Mouse (Mus musculus): ENCODE measurements around the gene Zkscan1.
A peak's percentile ranks its signal among the peaks of the same experiment; 100 is the strongest.
"Not testable (repeated sequence)": the region's sequence is repeated elsewhere in the genome, so short reads cannot be mapped to it uniquely, and the experiment has no call there.

Gene Zkscan1

DNA sequence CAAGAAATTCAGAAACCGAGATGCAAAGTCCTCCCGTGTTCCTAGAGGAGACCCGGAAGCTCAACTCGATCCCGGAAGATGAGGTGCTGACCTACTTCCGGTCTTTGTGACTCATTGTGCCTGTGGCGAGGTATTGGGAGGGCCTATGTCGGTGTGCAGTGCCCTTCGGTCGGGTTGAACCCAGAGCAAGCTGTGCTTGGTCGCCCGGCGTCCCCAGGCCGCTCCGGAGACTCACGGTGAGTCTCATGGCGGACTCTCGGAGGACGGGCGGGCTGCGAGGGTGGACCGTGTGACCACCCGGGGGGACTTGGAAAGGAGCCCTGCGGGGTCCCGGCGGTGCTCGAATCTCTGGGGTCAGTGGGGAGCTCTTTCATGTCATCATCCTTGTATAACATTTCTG is at the start of gene Zkscan1:
Gene Zkscan1, plus strand, starts transcription at position 89 of the 400 bp plus-strand sequence.
- DNase-seq, result peak; percentile 87

DNA sequence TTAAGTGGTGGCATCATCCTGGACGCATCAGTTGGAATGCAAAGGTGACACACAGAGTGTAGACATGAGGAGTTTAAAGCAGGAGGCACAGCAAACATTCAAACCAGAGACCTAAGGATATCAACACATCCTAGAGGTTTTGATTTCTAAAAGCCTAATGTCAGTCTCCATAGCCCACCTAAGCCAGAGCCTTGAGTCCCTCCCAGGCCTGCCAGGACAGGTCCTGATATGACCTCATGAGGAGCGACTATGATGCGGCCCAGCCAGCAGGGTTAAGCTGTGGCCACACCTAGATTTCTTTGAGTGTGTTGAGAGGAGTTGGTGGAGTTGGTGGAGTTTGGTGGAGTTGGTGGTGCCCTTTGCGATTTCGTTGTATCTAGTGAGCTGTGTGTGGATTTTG is 32.0 kb upstream of the Zkscan1 start, which contains the start of gene Smok3c:
Gene Smok3c, plus strand, starts transcription at position 301 of the 400 bp plus-strand sequence.
- not testable (repeated sequence) for DNase-seq

DNA sequence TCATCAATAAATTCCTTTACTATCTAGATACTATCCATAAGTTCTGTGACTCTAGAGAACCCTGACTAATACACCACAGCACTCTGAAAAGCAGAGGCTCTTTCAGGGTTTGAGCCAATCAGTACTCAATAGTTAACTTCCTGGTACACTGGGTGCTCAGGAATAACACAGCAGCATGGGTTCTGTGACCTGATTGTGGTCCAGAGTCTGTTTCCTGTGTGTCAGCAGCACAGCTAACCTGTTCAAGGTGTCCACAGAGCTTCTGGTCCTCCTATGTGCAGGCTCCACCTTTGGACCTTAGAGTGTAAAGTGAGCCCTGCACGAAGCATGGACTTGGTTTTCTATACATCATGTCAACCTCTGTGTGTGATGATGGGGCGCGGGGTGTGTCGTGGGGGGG is 11.1 kb upstream of the Zkscan1 start:
- DNase-seq, result no peak

DNA sequence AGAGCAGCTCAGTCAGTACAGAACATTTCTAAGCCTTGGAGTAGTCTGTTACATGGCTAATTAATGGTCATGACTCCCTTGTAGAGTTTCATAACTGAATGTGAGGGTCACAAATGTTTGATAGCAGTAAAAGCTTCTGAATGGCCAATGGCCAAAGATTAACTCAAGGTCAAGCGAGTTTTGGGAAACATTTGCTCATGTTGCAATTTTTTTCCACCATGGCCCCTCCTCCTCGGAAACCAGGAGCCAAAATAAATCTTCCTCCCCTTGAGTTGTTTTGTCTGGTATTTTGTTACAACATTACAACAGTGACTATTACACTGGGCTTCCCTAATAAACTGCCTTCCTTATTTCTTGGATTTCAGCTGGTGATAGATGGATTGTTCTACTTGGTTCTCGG is 9.2 kb upstream of the Zkscan1 start:
- DNase-seq, result no peak

DNA sequence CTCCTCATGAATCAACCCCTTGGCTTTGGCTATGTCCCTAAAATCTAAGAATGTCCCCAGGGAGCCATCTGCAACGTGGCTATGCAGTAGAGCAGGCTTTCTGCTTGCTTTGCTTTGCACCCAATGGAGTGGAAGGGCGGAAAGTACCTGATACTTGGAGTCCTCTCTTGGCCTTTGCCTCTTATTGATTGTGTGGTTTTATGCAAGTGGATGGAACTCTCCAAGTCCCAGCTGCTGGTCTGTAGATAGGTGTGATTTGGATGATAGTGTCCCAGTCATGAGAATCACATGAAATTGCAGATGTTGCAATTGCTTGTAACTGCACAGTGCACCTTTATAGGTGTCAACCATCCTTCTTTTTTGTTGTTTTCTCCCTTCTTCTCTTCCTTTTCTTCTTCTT is 8.7 kb upstream of the Zkscan1 start:
- DNase-seq, result no peak

DNA sequence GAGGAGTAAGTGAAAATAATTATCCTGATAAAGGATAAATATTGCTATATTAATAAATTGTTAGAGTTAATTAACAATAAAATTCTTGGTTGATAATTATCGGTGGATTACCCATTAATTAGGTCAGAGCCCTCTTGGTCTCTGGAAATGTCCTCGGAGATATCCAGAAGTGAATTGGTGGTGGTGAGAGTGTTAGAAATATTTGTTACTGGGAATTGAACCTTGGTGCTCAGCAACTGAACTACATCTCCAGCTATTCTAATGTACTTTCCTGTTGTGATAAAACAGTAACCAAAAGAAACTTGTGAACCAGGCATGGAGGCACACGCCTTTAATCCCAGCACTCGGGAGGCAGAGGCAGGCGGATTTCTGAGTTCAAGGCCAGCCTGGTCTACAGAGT is 4.4 kb upstream of the Zkscan1 start:
- no peak for DNase-seq

DNA sequence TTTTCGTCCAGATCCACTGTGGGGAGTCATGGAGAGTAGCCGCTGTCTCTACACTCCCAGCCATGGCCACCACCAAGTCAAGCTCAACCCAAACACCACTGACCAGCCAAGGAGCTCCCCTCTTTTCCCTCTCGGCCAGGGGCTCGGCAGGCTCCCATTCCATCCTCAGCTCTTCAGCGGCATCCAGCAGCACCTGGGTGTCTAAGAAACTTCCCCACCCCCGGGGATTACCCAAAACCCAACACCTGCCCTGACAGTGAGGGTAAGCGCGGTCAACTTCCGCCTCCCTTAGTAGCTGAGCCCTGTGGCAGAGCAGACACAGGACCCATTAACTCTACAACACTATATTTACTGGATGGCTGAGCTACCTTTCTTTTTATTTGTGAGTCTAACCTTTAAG is 3.4 kb upstream of the Zkscan1 start:
- DNase-seq, result no peak

DNA sequence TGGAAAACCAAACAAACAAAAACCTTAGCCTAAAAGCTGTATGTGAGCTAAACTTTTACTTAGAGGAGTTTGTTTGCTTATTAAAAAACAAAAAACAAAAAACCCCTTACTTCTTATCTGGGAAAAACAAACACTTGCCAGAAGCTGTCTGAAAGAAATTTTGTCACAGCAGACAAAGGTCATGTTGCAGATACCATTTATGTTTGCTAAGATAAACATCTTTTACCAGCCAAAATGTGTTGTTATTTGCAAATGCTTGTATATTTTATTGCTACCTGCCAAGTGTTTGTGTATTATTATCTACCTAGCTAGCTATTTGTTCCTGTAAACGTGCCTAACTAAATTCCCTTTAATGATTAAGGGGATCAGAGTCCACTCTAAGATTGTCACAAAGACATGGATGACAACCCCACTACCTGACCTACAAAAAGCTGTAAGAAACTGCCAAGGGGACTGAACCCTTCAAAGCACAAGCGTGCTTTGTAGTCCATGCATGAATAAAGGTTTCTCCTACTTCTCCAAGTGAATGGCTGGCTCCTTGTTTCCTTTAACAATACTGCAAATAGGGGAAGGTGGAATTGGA is 1.5 kb upstream of the Zkscan1 start:
- DNase-seq, result no peak

DNA sequence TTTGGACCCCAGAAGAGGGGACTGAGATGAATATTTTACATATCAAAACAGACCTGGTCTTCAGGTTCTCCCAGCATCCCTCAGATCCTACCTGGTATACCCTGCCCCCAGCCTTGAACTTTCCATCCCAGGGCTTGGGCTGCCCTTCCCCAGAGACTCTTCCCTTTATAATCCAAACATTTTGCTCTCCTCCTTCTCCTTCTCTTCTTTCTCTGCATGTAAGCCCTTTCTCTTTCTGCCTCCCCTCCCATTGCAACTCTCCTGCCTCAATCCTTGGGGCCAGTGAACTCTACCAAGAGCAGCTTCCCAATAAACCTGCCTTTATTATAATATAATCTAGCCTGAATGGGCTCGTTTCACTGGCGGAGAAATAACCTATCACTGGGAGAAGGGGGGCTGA is 948 bp upstream of the Zkscan1 start:
- no peak for DNase-seq

DNA sequence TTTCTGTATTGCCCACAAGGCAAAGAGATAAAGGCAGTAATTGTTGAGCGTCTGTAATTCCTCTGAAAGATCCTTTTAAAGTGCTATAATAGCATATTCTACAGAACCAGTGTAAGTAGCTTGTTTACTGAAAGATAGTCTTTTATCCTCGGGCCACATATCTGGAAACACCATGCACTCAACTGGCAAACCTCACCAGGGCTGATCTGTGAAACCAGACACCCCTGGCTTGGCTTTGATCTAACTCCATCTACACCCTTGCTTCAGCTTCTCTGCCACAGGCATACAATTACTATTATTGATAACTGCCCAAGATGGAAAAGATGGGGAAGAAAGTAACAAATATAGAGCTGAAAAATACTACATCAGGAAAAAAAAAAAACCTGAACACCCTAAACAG is 377 bp upstream of the Zkscan1 start:
- DNase-seq, result no peak

DNA sequence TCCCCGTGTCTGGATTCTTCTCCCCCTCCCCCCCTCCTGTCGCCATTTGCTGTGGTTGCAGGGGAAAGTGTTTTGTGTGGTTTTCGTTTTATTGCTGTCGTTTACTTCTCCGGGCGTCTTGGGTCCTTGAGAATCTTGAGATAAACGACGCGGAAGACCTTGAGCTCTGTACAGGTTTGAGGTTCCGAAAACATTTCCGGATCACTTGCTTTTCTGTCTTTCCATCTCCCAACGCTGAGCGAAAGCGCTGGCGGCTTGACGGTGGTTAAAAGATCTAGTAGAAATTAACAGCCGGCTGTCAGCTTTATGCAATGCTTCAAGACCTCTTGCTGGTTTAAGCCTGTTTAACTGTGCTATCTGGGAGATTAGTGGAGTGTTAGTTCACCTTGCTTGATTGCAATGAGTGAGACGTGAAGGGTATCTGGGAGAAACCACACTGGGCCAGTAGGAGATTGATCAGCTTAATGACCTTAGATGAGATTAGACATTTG is 582 bp downstream of the Zkscan1 start:
- no peak for DNase-seq

DNA sequence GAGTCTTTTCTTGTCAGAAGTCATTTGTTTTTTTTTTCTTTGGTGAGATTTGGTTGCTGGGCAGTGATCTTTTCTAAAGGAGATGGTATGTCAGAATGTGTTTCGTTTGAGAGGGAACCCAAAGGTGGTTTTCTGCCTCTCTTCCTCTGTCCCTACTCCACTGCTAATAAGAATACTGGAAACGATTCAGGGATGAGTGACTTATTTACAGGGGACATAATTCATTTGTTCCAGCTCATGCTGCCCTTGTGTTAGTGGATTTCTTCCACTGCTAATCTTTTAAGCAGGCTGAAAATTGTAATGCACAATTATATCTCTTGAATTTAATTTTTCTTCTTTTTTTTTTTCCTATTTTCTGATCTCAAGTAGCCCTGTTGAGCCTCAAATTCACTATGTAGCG is 2.0 kb downstream of the Zkscan1 start:
- no peak for DNase-seq

DNA sequence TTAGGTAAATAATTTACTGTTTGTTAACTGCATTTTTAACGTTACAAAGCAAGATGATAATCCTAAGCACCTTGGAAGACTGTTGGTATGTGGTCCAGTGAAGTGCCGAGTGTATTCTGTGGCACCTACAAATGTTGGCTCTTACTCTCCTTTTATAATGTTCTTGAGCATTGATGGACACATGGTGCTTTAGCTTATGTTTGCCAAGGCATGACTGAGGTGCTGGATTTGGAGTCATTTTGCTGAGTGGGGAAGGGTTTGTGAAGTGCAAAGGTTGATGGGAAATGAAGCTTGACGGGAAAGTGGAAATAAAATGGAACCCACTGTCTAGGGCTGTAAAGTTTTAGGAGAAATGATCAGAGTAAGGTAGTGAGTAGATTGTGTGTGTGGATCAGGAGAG is 3.5 kb downstream of the Zkscan1 start:
- no peak for DNase-seq

DNA sequence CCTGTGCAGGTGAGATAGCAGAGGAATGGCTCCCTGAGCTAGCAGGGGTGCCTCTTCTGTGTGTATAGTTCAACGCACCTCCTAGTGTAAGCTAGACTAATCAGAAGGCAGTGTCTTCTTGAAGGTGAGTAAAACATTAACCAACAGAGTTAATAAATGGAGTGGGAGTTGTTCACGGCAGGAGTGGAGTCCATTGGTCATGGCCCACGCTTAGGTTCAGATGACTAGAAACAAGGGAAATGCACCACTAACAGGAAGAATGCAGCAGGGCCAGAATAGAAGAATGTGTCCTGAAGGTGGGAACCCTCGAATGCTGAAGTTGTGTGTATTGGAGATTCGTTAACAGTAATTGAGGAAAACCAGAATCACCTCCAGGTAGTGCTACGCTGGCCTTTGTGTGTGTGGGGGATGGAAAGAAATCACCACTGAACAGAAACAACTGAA is 4.2 kb downstream of the Zkscan1 start:
- no peak for DNase-seq

DNA sequence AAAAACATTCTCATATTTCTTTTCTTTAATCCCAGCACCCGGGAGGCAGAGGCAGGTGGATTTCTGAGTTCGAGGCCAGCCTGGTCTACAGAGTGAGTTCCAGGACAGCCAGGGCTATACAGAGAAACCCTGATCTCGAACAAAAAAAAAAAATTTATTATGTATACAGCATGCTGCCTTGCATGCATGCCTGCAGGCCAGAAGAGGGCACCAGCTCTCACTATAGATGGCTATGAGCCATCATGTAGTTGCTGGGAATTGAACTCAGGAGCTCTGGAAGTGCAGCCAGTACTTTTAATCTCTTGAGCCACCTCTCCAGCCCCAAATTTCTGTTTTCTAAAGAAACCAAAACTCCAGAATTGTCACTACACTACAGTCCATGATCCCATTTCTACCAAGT is 5.4 kb downstream of the Zkscan1 start:
- DNase-seq, result no peak

DNA sequence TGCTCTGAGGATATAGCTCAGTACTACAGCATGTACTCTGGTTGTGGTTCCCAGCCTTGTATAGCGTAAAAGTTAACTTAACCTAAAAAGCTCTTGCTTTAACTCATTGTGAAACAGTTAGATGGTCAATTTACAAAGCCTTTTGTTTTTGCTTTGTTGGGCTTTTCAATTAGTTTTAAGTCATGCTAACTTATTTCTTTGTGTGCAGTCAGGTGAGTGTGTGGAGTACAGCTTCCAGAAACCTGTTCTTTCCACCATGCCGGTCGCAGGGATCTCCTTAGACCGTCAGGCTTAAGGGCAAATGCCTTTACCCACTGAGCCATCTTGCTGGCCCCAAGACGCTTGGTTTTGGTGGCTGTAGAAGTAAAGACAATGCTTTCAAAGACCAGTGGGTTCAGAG is 5.9 kb downstream of the Zkscan1 start:
- no peak for DNase-seq

DNA sequence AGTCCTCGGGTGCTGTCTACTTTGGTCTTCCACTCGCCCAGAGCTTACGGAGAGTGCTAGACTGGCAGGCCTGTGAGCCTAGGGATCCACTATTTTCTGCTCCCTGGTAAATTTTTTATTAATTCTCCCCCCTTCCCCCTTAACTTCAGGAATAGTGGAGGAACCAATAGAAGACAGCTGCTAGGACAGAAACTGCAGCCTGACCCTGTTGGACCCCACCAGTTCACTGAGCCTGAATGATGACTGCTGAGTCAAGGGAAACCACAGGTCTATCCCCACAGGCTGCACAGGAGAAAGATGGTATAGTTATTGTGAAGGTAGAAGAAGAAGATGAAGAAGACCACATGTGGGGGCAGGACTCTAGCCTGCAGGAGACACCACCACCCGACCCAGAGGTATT is 7.9 kb downstream of the Zkscan1 start:
- no peak for DNase-seq

DNA sequence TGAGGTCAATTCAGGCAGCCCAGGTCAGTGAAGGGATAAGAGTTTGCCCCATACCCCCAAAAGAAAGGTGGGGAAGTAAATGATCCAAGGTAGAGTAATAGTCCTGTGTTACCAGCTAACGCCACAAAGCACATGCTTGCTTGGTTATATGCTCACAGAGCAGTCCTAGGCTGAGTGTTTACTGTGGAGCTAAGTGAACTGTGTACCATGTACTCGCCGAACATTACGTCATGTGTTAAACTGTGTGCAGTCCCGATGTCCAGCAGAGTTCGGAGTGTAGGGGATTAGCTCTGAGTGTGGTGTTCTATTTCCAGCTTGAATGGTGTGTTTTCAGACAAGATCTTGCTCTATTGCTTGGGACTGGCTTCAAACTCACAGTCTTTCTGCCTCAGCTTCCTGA is 9.6 kb downstream of the Zkscan1 start:
- no peak for DNase-seq

DNA sequence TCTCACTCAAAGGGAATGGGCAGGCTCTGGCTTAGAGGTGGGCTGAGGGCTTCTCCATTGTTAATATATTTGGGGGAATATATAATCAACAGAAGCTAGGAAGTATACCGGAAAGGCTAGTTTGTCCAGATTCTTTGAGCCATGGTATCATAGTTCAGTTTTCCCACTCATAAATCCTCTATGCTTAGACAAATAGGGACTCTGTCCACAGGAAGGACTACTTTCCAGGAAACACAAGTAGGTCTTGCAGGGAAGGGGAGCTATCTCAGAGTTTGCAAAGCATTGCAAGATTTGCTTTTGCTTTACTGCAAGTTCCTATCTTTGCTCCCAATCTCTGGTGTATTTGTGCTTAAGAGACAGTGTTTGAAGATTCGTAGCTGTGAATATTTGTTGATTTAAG is 20.1 kb downstream of the Zkscan1 start:
- no peak for DNase-seq

DNA sequence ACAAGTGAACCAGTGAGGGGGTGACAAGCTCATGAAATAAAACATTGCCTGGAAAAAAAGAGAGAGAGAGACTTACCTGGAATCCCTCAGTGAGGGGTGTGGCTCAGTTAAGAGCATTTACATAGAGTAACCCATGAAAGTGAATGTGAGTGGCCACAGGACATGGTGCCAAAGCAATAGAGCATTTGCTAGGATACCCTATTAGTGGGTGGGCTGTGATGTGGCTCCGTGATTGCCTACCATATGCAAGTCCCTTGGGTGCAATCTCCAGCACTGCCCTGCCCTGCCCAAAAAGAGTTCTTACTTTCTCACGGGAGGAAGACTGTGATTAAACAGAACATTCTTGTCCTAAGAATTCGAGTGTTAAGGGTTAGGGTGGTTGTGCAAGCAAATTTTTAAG is 22.2 kb downstream of the Zkscan1 start:
- DNase-seq, result no peak

DNA sequence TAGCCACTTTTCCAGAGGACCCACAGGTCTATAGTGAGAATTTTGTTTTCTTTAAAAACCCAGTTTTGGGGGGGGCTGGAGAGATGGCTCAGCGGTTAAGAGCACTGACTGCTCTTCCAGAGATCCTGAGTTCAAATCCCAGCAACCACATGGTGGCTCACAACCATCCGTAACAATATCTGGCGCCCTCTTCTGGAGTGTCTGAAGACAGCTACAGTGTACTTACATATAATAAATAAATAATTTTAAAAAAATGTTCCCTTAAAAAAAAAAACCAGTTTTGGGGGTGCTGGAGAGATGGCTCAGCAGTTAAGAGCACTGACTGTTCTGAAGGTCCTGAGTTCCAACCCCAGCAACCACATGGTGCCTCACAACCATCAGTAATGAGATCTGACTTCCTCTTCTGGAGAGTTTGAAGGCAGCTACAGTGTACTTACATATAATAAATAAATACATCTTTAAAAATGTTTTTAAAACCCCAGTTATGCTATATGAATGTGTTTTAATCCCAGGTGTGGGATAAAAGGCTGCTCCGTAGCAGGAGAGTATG is 25.0 kb downstream of the Zkscan1 start:
- not testable (repeated sequence) for DNase-seq

DNA sequence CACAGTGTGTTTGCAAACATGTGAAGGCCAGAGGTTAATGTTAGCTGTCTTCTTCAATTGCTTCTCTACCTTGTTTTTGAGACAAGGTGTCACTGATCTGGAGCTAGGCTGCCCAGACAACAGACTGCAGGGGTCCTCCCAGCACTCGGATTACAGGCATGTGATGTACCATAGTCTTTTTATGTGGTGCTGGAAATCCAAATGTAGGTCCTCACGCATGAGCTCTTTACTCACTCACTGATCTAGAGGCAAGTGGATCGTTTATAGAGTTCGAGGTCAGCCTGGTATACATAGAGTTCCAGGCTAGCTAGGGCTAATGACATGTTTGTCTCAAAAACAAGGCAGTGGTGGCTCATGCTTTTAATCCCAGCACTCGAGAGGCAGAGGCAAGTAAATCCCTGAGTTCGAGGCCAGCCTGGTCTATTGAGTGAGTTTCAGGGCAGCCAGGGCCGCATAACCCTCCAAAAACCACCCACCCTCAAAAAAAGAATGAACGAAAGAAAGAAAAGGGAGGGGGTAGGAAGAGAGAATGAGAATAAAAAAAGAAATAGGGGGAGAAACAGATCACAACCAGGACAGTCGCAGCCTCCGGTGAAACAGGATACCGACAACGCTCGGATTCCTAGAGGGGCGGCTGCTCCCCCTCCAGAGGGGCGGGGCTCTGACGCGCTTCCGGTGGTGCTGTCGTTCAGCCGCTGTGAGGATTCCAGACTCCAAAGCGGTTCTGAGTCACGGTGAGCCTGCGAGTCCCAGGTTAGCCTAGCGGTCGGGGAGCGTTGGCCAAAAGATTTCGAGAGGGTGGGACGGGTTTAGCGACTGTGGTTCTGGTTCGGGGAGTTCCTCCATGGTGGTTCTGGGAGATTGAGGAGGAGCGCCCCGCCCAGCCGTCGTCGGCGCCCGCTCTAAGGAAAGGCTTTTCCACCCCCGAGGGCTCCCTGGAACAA is 31.6 kb downstream of the Zkscan1 start, which contains the start of gene Zscan21:
Gene Zscan21, plus strand, starts transcription at position 649 of the 944 bp plus-strand sequence.
- DNase-seq, result peak; percentile 91

DNA sequence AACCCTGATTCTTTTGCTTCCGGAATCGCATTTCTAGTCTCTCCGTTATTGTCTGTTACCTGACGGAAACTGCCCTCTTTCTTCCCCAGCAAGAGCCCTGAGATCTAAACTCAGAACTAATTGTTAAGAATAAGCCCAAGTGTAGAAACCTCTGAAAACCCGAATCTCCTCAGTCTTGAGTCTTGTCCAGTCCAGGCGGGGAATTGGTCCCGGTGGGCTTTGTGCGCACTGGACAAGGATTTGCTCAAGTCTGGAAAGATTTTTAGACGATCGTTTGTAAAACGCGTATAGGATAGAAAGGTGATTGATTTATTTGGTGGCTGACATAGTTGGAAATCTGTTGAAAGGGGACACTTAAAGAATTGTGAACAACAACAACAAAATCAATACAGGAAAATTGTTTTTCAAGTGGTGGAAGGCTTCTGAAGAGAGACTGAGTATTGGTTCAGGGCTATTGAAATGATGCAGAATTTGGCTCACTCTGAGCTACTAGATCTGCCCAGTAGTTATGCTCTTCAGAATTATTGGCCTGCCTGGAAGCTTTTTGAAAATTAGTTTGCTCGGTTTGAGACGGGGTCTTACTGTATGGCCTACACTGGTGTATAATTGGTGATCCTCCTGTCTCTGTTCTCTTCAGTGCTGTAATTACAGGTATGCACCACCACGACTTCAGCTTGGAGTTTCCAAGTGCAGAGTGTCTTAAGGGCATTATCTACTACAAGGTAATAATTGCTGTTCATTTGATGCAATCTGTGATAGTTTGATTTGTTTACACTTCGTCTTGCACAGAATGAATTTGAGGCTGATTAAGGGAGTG is 32.5 kb downstream of the Zkscan1 start:
- DNase-seq, result no peak

Measured in right cerebral cortex, adult 18-20 months (tissue).